Mouse (Mus musculus) megakaryocyte, adult 5-6 weeks (primary cell): Measurements from ENCODE around the gene Tef. TPM values are rescaled to one million over a fixed set of nuclear protein-coding genes. Genes with fewer than 3 reads are reported as not detected.
A peak's percentile ranks its signal among the peaks of the same experiment; 100 is the strongest.

Source experiments
- ATAC-seq: 2 replicates; pipeline ENCODE4 v1.8.0; 2016; ENCODE audit warnings: mild to moderate bottlenecking, inconsistent platforms; ENCODE audit not compliant: poor library complexity, severe bottlenecking
- total RNA-seq, 2 experiments: library from RNA; stranded (forward) in 1 of 2; stranded (reverse) in 1 of 2; fragments of 153-499, 151-499 nt in 1 of 2; fragments of 221-1000, 200-1000 nt in 1 of 2; gene quantifications; 2 replicates each; pipeline versions ENCODE4 v1.2.3 to v1.2.4; 2015 to 2017

Tef gene
- total RNA-seq (2015) (3.1 and 3.3 TPM in 2 replicates), total RNA-seq (2017) (6.5 and 8.6 TPM in 2 replicates)

DNA sequence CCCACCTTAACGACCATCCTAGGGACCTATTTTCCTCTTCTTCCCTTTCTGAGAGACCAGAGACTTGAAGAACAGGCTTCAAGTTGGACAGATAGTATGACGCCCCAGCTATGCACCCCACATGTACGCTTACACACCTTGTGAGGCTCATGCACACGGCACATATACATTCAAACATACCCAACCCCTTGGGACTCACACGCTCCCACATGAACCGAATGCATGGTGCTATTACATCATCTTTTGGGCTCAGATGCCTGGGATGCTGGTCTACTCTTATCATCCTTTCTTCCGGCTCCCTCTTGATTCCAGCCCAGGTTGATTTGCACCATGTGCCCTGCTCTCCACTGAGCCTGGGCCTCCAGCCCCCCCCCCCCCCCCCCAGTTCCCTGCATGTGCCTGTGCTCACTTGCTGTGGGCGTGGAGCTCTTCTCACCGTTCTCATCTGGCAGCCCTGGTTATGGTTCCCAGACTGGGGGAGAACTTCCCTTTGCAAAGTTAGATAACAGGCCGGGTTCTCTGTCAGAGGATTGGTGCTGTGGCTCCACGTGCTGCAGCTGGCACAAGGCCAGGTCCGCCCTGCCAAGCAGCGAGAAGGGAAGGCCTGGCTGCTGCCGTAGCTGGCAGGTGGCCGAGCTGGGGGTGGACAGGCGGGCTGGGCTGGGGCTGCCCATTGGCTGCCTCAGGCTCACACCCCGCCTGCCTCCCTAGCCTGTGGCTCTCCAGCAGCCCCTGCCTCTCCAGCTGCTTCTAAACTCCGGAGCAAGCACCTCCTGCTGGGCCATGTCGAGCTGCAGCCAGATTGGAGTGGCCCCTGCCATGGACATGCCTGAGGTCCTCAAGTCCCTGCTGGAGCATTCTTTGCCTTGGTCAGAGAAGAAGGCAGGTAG is at the start of gene Tef:
Gene Tef (plus strand): TSS at position 421 of the 890 bp plus-strand sequence.
- ATAC-seq = peak; percentile 95

DNA sequence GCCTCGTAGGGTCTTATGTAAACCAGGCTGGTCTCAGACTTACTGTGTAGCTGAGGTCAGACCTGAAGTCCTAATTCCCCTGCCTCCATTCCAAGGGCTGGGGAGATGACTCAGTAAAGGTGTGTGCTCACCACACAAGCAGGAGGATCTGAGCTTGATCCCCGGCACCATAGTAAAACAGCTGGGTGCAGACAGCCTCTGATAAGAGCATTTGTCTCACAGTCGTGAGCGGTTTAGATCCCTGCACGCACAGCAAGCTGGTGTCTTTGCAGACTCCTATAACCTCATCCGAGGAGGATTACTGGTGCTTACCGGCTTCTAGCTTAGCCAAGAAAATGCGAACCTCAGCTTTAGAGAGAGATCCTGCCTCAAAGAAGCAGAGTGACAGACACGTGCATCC is 48.6 kb upstream of the Tef start:
- ATAC-seq = no peak

DNA sequence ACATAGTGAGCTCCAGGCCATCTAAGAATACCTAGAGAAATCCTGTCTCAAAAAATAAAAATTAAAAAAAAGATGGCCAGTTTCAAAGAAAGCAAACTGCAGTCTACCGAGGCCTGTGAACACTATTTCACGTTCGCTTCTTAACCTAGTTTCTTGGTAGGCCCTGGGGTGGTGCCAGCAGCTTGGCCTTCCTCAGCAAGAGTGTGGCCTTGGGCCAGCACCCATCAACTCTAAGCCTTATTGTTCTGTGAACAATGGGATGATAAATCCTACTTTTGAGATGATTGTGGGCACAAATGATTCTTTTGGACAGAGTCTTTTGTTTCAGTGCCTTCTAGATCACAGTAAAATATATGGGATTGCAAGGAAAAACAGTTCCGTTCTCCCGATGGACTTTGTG is 43.5 kb upstream of the Tef start:
- ATAC-seq = no peak

GRCm38 (mm10) chr15:81759542-81759941 is 42.7 kb upstream of the Tef start:
- ATAC-seq = no peak

DNA sequence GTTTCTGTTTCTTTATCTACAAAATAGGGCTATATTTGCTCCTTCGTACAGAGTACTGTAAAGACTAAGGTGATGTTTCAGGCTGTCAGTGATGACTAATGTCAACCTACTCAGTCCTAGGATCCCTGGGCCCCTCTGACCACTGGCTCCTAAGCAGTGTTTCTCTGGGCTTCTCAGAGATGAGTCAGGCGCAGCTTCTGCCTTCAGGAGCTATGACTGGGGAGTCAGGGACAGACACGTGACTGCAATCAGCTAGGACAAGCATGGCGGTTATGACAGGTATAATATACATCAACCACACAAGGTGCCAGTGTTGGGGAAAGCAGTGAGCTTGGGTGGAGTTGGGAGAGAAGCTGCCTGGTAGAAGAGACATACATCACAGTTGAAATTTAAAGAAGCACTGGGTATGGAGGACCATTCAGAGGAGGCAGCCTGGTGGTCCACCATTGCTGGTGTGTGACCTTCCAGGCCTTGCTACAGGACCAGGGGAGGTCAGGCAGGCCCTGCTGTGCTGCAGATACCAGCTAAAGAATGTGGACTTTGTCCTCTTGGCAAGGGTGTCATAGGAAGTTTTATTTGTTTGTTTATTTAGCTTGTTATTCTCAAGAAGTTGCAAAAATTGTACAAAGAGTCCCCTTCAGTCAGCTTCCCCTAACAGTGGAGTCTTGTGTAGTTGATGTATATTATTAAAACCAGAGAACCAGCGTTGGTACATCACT is 41.7 kb upstream of the Tef start:
- ATAC-seq = no peak

DNA sequence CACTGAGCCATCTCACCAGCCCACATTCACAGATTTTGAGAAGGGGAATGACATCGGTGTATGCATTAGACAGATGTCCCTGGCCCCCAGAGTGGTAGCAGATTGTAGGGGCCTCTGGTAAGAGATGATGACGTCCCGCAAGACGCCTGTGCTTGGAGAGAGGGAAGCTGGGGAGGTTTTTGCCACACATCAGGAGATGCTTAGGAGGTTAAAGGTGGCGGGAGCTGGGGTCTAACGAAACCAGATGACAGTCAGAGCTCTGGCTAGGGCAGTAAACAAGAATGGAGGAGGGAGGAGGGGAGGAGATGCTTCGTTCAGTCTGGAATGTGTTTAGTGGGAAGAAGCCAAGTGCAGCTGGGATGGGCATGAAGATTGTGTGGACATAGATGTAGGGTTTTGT is 40.8 kb upstream of the Tef start:
- no peak for ATAC-seq

DNA sequence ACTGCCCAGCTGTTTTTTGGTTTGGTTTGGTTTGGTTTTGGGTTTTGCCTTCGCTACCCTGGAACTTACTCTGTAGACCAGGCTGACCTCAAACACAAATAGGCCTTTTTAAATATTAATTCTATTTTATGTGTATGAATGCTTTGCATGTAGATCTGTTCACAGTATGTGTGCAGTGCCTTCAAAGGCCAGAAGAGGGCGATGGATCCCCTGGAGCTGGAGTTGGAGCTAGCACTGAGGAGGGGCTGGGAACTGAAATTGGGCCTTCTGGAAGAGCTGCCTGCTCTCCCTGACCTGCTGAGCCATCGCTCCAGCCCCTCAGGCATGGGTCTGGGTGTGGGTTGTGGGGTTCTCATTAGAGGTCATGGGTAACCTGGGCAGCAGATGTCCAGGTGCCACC is 40.3 kb upstream of the Tef start:
- ATAC-seq = no peak

- ATAC-seq = no peak
Measured at GRCm38 (mm10) chr15:81764573-81764972, 37.6 kb upstream of the Tef start.

DNA sequence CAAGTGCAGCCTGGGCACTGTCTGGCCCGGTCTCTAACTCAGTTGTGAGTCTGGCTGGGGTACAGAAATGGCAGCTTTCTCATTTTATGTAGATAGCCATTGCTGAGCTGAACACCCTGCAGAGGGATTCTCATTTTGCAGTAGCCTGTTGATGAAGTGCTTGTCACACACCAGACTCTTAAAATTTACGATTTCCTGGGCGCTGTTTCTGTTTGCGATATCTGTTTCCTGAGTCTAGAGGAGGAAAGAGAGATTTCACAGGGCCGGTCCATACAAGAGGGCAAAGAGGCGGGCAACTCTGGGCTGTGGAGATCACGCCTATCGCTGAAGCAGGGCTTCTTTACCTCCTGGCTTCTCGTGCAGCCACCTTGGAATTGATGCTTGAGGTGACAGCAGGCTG is 36.6 kb upstream of the Tef start:
- ATAC-seq = no peak

DNA sequence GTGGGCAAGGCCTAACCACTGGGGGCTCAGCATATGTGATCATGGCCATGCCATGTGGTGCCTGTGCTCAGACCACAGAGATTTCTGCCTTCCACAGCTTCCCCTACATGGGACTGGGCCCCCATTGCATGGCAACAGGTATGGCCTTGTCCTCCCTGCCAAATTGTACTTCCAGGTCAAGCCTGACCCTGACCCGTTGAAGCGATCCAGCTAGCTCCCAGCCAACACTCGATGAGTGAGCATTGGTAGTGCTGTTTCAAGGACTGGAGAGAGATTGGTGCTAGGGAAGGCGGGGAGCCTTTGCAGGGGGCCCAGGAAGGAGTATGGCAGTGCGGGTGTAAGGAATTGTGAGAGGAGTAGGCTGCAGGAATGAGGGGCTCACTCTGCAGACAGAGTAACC is 35.8 kb upstream of the Tef start:
- no peak for ATAC-seq

GRCm38 (mm10) chr15:81769037-81769436 is 33.2 kb upstream of the Tef start:
- no peak for ATAC-seq

GRCm38 (mm10) chr15:81772431-81773120 is 29.6 kb upstream of the Tef start:
- no peak for ATAC-seq

DNA sequence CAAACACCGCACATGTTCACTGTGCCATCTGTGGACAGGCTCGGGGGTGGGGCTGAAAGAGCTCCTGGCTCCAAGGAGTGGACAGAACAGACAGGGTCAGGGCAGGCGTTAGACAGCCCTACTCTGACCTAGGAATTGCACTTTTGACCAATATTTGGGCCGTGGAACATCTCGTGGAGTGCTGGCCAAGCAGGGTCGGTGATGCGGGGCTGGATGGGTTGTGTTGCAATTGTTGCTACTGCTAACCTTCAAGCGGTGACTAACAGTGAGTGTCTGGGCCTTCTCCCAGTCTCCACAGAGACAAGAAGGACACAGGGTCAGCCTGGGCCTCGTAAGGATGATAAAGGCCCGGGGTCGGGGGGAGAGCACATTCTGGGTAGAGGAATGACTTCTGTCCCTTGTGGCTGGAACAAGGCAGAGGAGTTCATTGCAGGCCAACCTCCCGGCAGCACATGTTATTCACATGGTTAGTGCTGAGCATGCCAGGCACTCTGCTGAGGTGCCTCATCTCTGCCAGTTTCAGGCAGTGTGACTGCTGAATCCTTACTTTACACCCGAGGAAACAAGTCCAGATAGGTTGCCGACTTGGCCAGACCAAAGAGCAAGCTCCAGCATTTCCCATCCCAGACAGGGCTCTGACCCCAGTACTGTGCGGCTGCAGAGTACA is 27.6 kb upstream of the Tef start:
- ATAC-seq = no peak

GRCm38 (mm10) chr15:81776631-81777422 is 25.4 kb upstream of the Tef start:
- ATAC-seq = no peak

DNA sequence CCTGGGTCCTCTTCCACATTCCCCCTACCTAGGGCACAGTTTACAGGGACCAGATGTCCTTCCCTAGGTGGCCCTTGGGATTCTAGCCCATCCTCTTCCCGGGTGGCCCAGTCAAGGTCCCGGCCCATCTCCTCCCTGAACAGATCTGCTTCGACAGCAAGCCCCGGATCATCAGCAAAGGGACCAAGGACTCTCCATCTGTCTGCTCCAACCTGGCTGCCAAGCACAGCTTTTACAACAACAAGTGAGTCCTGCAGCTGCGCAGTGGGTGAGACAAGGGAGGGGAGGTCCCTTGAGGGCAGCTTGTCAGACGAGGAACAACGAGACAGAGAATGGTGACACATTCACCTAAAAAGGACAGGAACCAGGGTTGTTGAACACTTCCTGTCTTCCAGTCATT is 20.4 kb upstream of the Tef start:
- no peak for ATAC-seq

- no peak for ATAC-seq
Measured at GRCm38 (mm10) chr15:81784762-81785161, 17.5 kb upstream of the Tef start.

DNA sequence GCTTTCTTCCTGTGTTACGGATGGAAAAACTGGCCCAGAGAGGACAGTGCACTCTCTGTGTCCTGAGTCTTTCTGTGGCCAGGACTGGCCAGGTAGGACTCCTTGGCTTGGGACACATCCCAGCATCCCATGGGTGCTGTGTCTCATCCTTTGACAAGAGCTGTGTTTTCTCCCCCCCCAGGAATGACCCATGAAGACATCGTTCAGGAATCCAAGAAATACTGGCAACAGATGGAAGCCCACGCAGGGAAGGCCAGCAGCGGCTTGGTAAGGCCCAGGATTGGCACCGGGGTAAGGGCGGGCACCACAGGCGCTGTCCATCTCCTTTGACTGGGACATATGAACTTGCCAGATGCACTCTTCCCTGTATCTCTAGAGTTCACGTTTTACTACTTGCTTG is 16.5 kb upstream of the Tef start:
- no peak for ATAC-seq

DNA sequence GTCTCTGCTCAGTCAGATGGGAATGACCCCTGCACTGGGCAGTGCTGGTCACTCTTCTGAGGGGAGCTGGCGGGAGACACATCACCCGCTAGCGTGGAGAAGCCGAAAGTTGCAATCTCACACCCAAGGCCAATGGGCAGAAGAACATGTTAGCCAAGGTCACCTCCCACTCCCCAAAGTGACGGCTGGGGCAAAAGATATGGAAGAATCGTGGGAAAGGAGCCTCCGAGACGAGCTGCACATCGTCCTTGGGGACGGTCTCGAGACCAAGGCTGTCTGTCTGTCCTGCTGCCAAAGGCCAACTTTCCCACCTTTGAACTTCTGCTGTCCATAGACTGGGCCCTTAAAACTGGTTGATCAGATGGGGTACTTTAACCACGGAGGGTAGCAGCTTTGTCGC is 14.7 kb upstream of the Tef start:
- ATAC-seq = no peak

DNA sequence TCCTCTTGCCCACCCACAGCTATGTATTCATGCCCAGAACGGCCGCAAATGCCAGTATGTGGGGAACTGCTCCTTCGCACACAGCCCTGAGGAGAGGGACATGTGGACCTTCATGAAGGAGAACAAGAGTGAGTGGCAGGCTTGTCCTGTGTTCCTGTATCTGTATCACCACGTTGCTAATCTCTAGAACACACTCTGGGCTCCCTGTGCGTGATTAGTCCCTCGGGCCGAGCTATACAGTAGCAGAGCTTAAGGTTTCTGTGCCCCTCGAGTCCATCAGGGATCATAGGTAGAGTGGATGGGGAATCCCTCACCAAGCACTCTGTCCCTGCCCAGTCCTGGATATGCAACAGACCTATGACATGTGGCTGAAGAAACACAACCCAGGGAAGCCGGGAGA is 9.8 kb upstream of the Tef start:
- no peak for ATAC-seq

DNA sequence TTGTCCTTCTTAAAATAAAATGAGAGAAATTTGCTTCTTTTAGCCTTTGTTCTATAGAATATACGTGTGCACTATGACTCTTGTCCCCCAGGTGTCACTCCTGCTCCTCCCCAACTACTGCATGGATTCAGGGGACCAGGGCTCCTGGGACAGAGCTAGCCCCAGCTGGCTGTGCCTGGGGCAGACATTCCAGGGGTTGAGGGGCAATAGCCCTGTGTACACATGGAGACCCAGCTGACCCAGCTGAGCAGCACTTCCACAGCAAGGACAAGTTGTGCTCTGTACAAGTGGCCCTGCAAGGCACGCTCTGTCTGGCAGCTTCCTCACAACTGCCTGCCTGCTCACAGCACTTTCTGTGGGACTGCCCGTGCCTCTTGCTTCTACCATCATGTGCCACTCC is 6.0 kb upstream of the Tef start:
- ATAC-seq = no peak
